Mouse (Mus musculus): ENCODE measurements at regions not wholly inside any gene's neighbourhood (a gene's known extent, or its start where the extent isn't known, plus 50 kb on each side); places are given as distances from the start of the nearest gene placed in this dataset.
"Not testable (repeated sequence)": the region's sequence is repeated elsewhere in the genome, so short reads cannot be mapped to it uniquely, and the experiment has no call there.

DNA sequence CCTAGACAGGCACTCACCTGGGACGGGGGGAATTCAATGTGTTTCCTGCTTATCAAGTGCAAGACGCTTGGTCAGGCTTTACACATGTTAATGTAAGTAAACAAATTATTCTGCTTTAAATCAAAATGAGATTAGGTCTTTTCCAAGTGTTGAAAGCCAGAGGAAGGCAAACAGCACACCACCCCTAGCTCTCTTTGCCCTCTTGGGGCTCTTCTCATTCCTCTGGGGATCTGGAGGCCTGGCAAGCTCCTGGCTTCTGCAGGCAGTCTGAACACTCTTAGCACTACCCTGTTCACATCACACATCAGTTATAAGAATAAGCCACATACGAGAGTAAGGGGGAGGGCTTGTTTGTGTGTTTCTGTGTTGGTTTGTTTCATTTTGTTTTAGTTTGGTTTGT is 142.8 kb upstream of the Hes1 start:
- DNase-seq = no peak

- not testable (repeated sequence) for DNase-seq
These were observed 136.9 kb upstream of the Hes1 start for GRCm38 (mm10) chr16:29927276-29927675.

DNA sequence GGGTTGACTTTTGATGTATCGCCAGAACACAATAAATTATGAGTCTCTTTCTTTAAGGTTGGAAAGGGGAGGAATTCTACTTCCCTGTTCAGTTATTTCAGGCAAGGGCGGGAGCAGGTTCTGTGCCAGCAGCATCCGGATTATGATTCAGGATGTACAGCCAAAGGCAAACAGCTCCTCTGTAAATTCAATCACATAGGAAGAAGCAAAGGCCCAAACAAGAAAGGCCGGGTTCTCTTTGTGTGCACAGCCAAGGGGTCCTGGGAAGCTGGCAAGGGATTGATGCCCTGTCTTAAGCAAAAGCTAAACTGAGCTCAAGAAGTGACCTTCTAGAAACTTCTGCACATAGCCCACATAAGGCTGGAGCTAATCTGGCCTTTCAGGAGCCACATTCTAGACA is 135.9 kb upstream of the Hes1 start:
- no peak for DNase-seq

DNA sequence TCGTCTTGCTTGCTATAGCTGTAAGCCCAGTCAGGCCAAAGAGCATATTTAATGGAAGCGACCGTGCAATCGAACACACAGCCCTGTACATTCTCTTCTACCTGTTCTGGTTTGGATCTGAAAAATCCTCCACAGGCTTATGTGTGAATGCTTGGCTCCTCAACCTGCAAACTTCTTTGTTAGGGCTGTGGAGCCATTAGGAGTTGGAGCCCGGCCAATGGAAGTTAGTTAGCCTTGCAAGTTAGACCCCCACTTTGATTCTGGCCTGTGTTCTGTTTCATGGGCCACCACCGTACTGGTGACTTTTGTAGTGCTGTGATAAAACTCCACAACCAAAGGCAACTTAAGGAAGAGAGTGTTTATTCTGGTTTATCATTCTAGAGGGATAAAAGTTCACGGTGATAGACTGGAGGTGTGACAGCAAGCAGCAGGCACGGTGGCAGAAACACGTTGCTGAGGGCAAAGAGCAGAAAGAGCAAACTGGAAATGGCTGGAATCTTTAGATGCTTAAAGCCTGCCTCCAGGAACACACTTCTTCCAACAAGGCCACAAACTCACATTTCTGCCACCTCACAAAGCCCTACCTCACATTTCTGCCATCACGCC is 132.3 kb upstream of the Hes1 start:
- no peak for DNase-seq

DNA sequence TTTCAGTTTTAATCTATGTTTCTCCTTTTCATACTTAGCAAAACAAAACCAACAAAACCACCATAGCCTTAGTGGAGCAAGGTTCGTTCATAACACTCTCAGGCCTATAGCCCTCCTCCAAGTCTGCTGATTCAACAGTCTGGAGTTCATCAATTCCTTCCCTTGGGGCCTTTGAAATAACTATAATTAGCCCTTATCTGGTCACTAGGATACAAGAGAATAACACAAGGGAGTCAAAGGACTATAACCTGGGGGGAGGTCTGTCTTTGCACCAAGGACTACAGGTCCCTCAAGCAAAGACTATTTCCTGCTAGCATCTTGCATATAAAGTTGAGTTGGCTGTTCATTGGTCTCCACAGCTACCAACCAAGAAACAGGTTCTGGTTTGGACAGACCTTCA is 129.5 kb upstream of the Hes1 start:
- DNase-seq = no peak

GRCm38 (mm10) chr16:29938700-29939099 is 125.5 kb upstream of the Hes1 start:
- DNase-seq = no peak

GRCm38 (mm10) chr16:29939331-29939850 is 124.8 kb upstream of the Hes1 start:
- DNase-seq = no peak

DNA sequence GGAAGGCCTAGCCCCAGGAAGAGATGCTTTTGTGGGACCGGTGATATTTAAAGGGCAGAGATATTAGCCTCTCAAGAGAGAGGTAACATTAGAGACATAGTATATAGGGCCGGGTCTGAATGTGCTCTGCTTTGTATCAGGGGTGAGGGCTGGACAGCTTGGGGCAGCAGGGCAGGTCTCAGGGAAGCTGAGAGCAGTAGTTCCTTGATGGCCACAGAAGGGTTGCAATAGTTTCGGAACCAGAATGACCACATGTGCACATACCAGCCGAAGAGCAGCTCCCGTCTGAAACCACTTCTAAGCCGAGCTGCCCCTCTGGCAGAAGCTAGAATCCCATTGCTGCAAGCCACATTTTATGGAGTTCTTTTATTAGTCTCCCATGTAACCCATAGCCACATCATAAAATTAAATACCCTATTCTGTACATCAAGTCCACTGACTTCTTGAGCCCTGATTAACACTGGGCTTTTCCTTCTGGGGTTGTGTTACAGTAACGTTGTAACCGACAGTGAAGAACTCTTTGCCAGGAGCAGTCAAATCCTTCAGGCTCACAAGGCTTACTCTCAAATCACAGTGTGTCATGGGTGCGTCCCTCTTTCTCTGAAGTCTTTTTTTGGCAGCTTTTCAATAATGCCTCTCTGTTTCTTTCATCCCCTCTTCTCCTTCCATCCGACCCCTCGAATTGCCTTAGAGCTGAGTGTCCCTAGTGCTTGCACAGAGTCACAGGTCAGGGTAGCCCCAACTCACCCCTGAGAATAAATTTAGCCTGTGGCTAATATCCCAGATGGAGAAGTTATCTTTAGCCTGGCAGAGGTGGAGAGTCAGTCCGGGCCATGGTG is 124.1 kb upstream of the Hes1 start:
- no peak for DNase-seq

DNA sequence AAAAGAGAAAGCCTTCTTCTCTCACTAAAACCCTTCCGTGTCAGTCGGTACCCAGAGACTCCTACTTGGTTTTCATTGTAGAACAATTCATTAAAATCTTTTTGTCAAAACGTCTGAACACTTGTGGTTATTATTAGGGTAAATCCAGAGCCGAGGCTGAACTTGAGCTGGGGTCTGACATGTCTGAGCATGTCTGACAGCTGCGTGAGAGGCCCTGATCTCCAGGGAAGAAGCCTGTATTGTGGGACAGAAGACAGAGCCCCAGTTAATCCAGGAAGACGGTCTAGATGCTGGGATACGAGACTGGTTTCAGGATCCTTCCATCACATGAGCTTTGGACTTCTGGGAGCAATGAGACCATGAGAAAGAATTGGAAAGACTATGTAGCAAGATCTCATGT is 122.1 kb upstream of the Hes1 start:
- no peak for DNase-seq

GRCm38 (mm10) chr16:29943963-29944860 is 120.0 kb upstream of the Hes1 start:
- DNase-seq = no peak

- no peak for DNase-seq
These were observed 119.2 kb upstream of the Hes1 start for GRCm38 (mm10) chr16:29944966-29945365.

DNA sequence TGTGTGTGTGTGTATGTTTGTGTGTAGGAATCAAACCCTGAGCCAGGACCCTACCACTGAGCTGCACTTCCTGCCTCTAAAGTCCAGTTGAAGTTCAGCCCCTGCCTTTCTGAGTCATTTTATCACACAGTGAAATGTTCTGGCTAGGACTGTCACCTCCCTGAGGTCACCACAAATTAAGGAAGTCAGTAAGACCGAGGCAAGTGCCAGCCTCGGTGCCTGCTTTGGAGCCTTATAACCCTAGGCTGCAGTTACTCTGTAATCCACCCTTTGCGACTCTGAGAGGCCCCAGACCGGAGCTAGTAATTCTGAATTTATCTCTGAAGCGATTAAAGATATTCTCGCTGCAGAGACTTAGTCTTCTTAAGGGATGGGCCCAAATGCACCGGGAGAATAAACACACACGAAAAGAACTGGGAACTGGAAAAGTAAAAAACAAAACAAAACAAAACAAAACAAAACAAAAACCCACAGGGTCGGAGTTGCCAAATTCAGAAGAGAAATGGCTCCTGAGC is 118.8 kb upstream of the Hes1 start:
- DNase-seq = no peak

GRCm38 (mm10) chr16:29945891-29946598 is 118.1 kb upstream of the Hes1 start:
- DNase-seq = peak; percentile 51

DNA sequence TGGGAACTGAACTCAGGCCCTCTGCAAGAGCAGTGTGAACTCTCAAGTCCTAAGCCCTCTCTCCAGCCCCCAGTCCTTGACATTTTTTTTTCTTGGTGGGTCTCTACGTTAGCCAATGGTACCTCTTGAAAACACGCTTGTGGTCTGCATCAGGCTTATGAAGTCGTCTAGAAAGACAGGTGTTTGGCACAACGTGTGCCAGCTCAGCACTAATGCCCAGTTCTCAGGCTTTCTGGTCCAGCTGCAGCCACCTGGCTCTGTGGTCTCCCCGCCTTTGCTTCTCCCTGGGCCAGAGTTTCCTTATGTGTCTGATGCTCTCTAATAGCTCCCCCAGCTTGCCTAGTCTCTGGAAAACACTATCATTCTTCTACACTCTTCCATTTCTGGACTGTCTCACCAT is 117.2 kb upstream of the Hes1 start:
- DNase-seq = no peak

GRCm38 (mm10) chr16:29947670-29948069 is 116.5 kb upstream of the Hes1 start:
- DNase-seq = no peak

DNA sequence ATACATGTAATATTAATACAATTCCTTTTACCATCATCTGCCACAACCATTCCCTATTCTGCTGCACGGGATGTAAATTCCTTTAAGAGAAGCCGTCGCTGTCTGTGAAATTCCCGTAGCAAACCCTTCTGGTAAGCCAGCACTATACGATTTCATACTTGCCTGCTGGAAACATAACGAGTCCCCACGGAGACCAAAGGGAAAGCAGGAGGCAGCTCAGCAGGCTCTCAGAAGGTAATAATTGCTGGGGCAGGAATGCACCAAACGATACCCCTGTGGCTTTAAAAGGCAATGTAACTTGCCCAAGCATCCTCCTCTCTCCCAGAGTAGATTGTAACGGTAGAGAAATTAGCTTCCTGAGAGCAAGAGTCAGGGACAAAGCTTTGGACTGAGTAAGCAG is 114.0 kb upstream of the Hes1 start:
- no peak for DNase-seq

DNA sequence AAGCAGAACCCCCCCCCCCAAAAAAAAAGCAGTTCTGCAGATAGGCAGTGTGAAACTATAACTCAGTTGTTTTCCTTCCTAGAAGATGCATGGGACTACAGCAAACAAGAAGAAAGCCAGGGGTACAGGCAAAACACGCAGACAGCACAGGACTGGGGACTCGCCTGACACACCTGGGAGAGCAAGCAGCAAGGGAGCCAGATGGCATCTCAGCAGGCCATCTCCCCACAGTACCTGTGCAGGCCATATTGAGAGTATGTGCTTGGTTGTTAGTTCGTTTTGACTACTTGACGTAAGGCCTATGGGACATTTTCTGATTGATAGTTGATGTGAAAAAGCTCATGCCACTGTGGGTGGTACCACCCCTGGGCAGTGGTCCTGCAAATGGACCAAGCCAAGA is 113.4 kb upstream of the Hes1 start:
- DNase-seq = peak; percentile 49

DNA sequence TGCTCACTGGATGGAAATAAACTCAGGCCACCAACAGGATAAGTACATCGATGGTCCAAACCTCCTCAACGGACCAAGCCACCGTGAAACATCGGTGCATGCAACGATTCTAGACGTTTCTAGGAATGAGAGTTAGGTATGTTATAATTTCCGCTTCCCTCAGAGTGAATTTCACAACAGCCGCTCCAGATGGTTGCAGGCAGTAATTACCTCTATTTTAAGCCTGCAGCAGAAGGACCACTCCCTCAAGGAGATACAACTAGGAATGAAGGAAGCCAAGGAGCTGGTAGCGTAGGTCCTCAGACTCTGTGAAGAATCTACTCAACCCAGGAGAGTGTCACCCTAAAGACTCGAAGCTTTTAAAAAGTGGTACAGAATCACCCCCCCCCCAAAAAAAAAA is 109.5 kb upstream of the Hes1 start:
- DNase-seq = no peak

DNA sequence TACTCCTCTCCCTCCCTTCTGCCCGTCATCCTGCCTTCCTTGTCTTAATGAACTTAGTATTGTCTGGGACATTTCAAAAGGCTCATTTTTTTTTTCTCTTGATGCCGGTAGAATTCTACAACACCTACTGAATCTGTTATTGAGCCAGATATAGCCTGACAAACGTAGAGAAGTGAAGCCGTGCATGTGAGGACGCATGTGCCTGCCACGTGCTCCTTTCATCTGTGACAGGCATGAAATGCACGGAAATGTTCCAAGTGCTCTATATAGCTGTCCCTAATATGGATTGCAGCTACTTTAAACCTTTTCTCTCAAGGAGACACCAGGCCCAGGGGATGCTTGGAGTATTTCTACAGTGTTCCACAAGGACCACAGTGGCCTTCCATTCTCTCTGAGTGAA is 107.3 kb upstream of the Hes1 start:
- no peak for DNase-seq

- no peak for DNase-seq
These were observed 104.1 kb upstream of the Hes1 start for GRCm38 (mm10) chr16:29959939-29960637.

DNA sequence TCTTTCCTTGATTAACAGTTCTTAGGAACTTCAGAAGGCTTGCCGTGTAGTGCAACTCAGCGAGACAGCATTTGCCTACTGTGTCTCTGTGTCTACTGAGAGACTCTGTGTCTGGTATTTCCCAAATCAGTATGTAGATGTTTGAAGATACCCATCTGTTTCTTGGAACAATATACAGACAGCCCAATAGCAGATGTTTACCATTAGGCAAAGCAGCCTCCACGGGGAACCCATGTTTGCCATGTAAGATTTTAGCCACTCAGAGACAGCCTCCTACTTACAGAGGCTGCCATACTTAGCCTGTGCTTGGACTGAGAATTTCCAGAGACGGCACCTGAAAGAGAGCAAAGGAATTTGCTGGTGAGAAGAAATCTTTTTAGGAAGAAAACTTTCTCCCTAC is 100.9 kb upstream of the Hes1 start:
- no peak for DNase-seq

DNA sequence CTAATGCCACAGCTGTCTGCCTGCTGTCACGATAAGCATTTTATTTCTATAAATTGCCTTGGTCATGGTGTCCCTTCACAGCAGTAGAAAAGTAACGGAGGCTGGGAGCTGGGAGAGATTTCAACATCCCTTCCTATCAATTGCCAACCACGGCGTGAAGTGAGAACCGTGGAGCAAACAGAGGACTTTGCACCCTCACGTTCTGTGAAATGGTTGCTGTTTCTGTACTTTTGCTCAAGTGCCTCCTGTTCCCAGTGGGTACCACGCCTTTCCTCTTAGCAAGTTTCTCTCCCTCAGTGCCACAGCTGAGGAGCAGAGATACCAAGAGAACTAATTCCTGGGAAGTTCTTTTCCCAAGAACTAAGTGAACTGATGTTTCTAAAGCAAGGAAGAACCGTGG is 99.6 kb upstream of the Hes1 start:
- DNase-seq = no peak
